Mouse (Mus musculus) small intestine, adult 2 months (tissue): Measurements from ENCODE around the gene Prkg1.

Experiments used
- CTCF ChIP-seq: fragments of 200-500 bp; IDR thresholded peaks from 2 replicates; pipeline ENCODE4 v1.5.1; 2012; ENCODE audit warnings: low read depth, mild to moderate bottlenecking, control low read depth, inconsistent platforms, low read length, moderate library complexity, mixed read lengths; ENCODE audit not compliant: insufficient replicate concordance, insufficient read length; ENCODE audit errors: extremely low read depth
- POLR2A ChIP-seq: fragments of 200-500 bp; IDR thresholded peaks from 2 replicates; pipeline ENCODE4 v1.6.1; 2012; ENCODE audit warnings: low read depth, mild to moderate bottlenecking, control low read depth, inconsistent platforms, low read length, moderate library complexity

DNA sequence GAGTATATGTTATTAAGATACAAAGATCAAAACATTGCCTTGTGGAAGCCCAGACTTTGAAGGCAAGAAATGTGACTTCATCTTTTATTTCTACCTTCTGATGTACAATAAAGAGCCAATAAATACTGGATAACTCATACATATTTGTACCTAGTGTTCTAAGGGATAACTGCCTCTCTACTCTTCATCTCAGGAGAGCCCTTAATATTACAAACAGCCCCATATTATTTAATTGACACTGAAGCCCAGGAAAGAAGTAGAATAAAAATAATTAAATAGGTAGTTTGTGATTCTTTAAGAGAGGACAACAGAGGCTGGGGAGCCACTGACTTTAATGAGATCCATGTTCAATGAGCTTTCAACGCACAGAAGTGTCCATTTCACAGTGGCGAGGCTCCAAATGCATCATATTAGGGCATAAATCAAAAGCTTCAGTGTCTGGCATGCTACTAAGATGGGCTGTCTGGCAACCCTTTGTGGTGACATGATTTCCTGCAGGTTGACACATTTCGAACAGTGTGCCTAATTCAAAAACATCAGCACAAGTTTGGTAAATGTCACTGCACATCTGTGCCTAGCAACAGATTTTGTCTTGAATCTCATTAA lies 753.2 kb downstream of the Prkg1 start:
- TF ChIP-seq POLR2A: no peak
- TF ChIP-seq CTCF: no peak
